Mouse (Mus musculus) cortical plate, adult 2 months (tissue): Measurements from ENCODE around the gene H2afy. TPM values are rescaled to one million over a fixed set of nuclear protein-coding genes. Genes with fewer than 3 reads are reported as not detected.

Experiments used
- H3K27ac ChIP-seq: fragments of 200-500 bp; 2 replicates; pipeline ENCODE4 v1.5.1; 2012; ENCODE audit warnings: low read length, control low read depth, inconsistent platforms; ENCODE audit not compliant: insufficient read depth
- H3K4me1 ChIP-seq: fragments of 200-500 bp; 2 replicates; pipeline ENCODE4 v1.6.1; 2011; ENCODE audit warnings: low read length; ENCODE audit not compliant: control insufficient read depth, insufficient read depth
- H3K4me3 ChIP-seq: fragments of 200-500 bp; 2 replicates; pipeline ENCODE4 v1.5.1; 2011; ENCODE audit warnings: mild to moderate bottlenecking, low read length, control low read depth; ENCODE audit not compliant: insufficient read depth
- CTCF ChIP-seq: fragments of 200-500 bp; IDR thresholded peaks from 2 replicates; pipeline ENCODE4 v1.5.1; 2011; ENCODE audit warnings: mild to moderate bottlenecking, control low read depth, low read length; ENCODE audit not compliant: insufficient read depth; ENCODE audit errors: extremely low read depth
- POLR2A ChIP-seq: fragments of 200-500 bp; IDR thresholded peaks from 2 replicates; pipeline ENCODE4 v1.6.1; 2011; ENCODE audit warnings: mild to moderate bottlenecking, low read length, control low read depth; ENCODE audit not compliant: insufficient read depth; ENCODE audit errors: extremely low read depth
- polyA plus RNA-seq: library from polyadenylated mRNA; depleted of rRNA; stranded (reverse); fragments of >200 nt; gene quantifications from 2 replicates; pipeline ENCODE4 v1.2.3, GENCODE M21; 2012; rRNA removed

H2afy gene
- polyA plus RNA-seq: 110 and 116 TPM in 2 replicates

DNA sequence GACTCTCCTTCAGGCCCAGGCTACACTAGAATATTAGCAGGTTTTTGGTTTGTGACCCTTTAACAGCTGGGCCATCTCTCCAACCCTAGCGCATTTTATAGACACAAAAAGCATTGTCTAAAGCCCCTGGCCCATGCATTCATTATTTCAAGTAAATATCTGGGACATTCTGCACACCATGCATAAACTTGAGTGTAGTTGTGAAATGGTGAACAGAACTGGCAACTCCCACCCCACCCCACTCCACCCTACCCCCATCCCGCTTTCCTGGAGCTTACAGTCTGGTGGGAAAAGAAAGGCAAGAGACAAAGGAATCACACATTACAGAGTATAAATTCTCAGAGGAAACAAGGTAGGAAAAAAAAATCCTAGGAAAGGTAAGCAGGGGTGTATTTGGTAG lies at the start of gene H2afy:
Gene H2afy, minus strand, starts transcription at position 162 of the 400 bp plus-strand sequence.
- TF ChIP-seq POLR2A: no peak
- no peak for TF ChIP-seq CTCF
- H3K27ac ChIP-seq: peak within 1 kb of the TSS; percentile 36
- peaks cover 2% of the 10 kb centered on the region; the same call in 1 of the 2 replicates for H3K4me1 ChIP-seq
- H3K4me3 ChIP-seq: peak within 1 kb of the TSS; percentile 63

- TF ChIP-seq CTCF (no peak), POLR2A (no peak)
- H3K27ac ChIP-seq: no peak overlapping the region
- no peak overlapping the region for H3K4me3 ChIP-seq
- H3K4me1 ChIP-seq: no peaks in the 10 kb centered on the region
Observed at GRCm38 (mm10) chr13:56183687-56184086, 47.5 kb upstream of the H2afy start.

GRCm38 (mm10) chr13:56181424-56181823 lies 45.3 kb upstream of the H2afy start:
- no peaks in the 10 kb centered on the region for H3K4me1 ChIP-seq
- TF ChIP-seq CTCF: no peak
- no peak for TF ChIP-seq POLR2A
- no peak overlapping the region for H3K27ac ChIP-seq
- H3K4me3 ChIP-seq: no peak overlapping the region

GRCm38 (mm10) chr13:56178416-56179035 lies 42.4 kb upstream of the H2afy start, which contains the start of gene Tifab:
TSS of gene Tifab (minus strand) at chr13:56178885.
- peak within 1 kb of the TSS; percentile 22; the same call in 1 of the 2 replicates for H3K4me3 ChIP-seq

DNA sequence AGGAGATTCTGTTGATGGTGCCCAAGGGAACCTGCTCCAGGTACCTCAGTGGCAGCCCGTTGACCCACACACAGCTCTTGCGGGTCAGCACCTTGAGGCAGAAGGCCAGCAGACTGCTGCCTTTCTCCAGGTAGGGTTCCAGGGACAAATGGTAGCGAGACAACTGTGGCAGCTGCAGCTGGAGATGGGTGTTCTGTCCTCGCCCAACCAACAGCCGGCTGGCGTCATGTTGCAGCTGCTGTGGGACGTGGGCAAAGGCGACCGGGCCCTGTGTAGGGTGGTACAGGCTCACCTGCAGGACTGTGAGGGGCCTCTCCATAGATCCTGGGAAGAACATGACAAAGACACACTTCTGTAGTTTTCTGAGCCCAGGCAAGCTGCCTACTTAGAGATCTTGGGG lies 40.1 kb upstream of the H2afy start:
- TF ChIP-seq CTCF (no peak), POLR2A (no peak)
- no peaks in the 10 kb centered on the region for H3K4me1 ChIP-seq
- H3K4me3 ChIP-seq: no peak overlapping the region
- no peak overlapping the region for H3K27ac ChIP-seq

More at GRCm38 (mm10) chr13:56178416-56179035, 42.4 kb upstream of the H2afy start, which contains the start of gene Tifab:
- Histone ChIP-seq H3K4me1 (no peaks in the 10 kb centered on the region), H3K27ac (no peak within 1 kb of the TSS)
- TF ChIP-seq POLR2A (no peak), CTCF (no peak)

DNA sequence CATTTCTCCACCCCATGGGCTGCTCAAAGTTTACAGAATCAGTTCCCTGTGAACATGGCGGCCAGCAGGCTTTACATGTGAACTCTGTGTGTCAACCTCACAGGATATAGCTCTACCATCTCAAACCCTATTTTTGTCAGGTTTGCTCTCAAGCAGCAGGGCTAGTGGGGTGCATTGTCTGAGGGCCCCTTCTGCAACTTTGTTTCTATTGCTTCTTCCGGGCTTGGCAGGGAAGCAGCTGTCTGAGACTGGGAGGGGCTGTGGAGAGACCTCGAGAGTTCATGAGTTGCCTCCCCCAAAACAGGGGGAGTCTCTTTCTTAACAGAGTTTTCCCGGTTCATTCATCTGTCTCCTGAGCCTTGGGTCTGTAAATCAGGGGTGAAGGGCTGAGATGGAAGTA lies 39.7 kb upstream of the H2afy start:
- Histone ChIP-seq H3K4me3 (no peak overlapping the region), H3K27ac (no peak overlapping the region), H3K4me1 (no peaks in the 10 kb centered on the region)
- TF ChIP-seq CTCF (no peak), POLR2A (no peak)

DNA sequence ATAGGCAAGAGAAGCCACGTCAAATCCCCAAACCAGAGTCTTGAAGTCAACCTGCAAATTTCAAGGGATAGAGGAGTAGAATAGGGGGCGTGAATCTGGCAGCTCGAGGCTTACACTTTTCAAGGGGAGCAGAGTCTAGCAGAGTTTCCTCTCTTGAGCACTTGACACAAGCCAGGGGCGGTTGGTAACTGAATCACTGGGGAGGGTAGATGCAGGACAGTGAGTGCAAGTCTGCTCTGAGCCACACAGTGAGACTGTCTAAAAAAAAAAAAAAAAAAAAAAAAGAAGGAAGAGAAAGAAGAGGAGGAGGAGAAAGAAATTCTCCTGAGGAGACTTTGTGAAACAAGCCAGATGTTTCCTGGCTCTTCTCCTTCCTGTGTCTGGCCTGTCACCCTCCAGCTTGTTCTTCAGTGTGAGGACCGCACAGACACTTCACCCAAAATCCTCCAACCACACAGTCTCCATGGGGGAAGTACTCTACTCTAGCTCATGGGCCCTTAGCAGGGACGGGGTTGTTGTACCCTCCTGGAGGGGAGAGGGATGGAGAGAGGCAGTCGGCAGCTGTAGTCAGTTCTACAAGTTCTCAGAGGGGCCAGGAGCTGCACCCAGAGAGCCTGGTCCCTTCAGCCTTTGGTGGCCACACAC lies 36.9 kb upstream of the H2afy start:
- no peak overlapping the region for H3K4me3 ChIP-seq
- H3K27ac ChIP-seq: no peak overlapping the region
- no peaks in the 10 kb centered on the region for H3K4me1 ChIP-seq
- no peak for TF ChIP-seq POLR2A

DNA sequence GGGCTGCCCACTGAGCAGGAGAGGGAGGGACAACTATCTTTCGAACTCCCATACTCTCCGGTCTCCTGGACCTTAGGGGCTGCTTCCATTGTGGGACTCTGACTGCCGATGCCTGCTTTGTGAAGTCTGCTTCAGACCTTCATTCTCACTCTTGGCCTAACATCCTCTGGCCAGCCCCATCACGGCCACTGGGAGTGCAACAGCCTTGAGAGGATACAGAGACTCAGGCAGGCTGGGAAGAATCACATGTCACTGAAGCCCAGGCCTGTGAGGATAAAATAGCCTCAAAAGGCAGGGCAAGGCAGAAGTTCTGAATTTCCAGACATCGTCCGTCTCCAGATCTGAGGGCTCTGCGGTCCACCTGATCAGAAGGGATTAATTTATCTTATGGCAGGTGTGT lies 35.9 kb upstream of the H2afy start:
- no peaks in the 10 kb centered on the region for H3K4me1 ChIP-seq
- no peak overlapping the region for H3K27ac ChIP-seq
- H3K4me3 ChIP-seq: no peak overlapping the region
- TF ChIP-seq POLR2A: no peak
- TF ChIP-seq CTCF: no peak

DNA sequence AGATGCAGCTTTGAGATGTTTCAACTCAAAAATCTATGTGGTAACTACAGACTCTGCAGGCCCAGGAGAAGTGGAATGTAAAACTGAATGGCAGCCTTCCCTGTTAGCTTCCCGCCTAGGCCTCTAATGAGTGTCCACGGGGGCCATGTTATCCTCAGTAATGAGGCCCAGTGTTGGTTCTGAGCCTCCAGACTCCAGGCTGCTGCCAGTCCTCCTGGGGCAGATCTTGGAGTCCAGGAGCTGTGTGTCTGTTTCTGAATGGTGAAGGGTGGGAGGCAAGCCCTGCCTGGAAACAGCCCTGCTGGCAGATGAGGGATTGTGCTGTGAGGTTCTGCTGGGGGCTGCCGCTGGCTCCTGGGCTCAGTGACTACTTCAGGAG lies 32.2 kb upstream of the H2afy start:
- Histone ChIP-seq H3K27ac (no peak overlapping the region), H3K4me1 (no peaks in the 10 kb centered on the region), H3K4me3 (no peak overlapping the region)
- no peak for TF ChIP-seq CTCF
- no peak for TF ChIP-seq POLR2A

DNA sequence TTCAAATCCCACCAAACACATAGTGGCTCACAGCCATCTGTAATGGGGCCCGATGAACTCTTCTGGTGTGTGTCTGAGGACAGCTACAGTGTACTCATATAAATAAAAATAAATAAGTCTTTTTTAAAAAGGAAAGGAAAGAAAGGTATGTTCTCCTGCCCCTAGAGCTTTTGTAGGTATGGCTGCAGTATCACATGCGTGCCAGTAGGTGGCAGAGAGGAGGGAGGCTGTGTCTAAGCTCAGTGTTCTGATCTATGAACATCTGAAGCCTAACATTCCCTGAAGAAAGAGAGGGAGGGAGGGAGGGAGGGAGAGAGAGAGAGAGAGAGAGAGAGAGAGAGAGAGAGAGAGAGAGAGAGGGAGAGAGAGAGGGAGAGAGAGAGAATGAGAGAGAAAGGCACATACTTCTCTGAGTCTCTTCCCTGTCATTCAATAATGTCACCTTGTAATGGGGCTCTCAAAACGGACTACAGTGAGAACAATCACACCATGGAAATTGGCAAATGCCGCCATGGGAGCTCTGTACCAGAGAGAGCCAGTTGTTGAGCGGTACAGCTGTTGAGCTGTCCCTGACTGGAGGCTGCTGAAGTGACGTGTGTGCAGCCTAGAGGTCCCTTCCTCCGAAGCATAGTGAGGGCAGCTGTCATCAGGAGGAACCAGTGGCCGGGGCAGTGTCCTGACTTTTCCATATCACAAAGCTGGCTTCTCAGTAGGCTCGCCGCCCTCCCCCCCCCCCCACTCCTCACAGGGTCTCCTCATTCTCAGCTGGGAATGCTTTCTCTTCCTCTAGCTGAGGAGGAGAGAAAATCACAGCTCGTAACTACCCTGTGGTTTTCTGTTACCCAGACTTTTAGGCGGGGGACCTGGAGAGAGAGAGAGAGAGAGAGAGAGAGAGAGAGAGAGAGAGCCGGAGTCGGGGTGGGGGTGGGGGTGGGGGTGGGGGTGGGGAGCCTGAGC lies 31.6 kb upstream of the H2afy start:
- H3K4me3 ChIP-seq: no peak overlapping the region
- no peak overlapping the region for H3K27ac ChIP-seq
- no peak for TF ChIP-seq POLR2A
- peak; percentile 70 for TF ChIP-seq CTCF
- no peaks in the 10 kb centered on the region for H3K4me1 ChIP-seq

DNA sequence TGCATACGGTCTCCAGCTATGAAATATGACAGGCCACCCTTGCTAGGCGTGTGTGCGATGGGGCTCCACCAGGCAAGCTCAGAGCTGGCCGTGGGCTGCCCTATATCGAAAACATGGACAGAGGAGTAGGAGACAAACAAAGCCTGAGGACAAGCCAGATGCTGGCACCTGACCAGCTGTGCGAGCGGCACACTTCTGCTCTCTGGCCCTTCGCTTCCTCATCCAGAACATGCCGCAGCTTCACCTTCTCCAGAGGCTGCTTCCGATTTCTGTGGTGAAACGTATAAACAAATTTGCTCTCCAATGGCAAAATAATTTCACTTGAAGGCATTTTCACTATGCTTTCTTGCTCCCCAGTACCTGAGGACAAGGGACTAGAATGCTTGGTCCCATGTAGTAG lies 29.4 kb upstream of the H2afy start:
- no peak for TF ChIP-seq CTCF
- TF ChIP-seq POLR2A: no peak
- Histone ChIP-seq H3K27ac (no peak overlapping the region), H3K4me3 (no peak overlapping the region), H3K4me1 (no peaks in the 10 kb centered on the region)
